Comparison of ENCODE assay signal across 17 mouse cellular contexts in the genomic region with DNA sequence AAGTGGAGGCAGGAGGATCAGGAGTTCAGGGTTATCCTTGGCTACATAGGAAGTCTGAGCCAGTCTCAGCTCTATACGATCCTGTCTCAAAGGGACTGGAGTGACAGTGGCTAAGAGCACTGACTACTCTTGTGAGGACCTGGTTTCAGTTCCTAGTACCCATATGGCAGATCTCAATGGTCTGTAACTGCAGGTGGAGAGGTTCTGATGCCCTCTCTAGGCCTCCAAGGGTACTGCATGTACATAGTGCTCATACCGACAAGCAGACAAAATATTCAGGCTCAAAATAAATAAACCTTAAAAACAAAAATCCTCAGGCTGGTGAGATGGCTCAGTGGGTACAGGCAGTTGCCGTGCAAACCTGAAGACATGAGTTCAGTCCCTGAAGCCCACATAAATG. TPM values are rescaled to one million over a fixed set of nuclear protein-coding genes. Genes with fewer than 3 reads are reported as not detected.
DNase-seq lines count a peak whose midpoint lies in the region; ATAC-seq and TF ChIP-seq lines count a peak whose summit lies in the region.
"Had no signal": no experiment of that assay in that cellular context is flagged by ENCODE, and none has a peak within 500 bp of the region (broad histone marks: within the 10 kb centered on the region; RNA-seq: fewer than 3 reads in every experiment).

No protein-coding gene starts in this region.

- H3K4me2 ChIP-seq in intestine, postnatal 0 days (replicated peaks; ENCODE audit: low read depth): no peak overlapping the region
- no peak overlapping the region for H3K4me2 ChIP-seq in intestine, embryonic 15.5 days (replicated peaks)
- no peak overlapping the region for H3K4me2 ChIP-seq in CH12.LX (ENCODE audit: insufficient read depth, low read depth, poor library complexity, severe bottlenecking)
- H3K4me2 ChIP-seq: liver, embryonic 15.5 days had no signal

- peaks cover 9% of the 10 kb centered on the region for H3K79me2 ChIP-seq in CH12.LX (replicated peaks; ENCODE audit: control insufficient read depth, extremely low read depth, insufficient read depth, poor library complexity, severe bottlenecking)

- no peak overlapping the region for H3K9ac ChIP-seq in intestine, postnatal 0 days (ENCODE audit: low read depth, low read length)
- no peak overlapping the region for H3K9ac ChIP-seq in intestine, embryonic 15.5 days
- H3K9ac ChIP-seq in CH12.LX (ENCODE audit: insufficient read depth, low read depth): no peak overlapping the region
- H3K9ac ChIP-seq: liver, embryonic 15.5 days had no signal

- in situ Hi-C loops in CH12.LX (cut with MboI; ENCODE audit: low pct_ligation_motif_present, low pct_unique_long_range_greater_than_20kb, low sequenced_read_pairs): no loop called here

- no peak for TF ChIP-seq EP300 in CH12.LX (IDR thresholded peaks at IDR 0.05; ENCODE audit: low read length)

- peaks cover 6% of the 10 kb centered on the region; the same call in 1 of the 2 replicates for H3K4me1 ChIP-seq in intestine, postnatal 0 days (replicated peaks; ENCODE audit: control insufficient read depth, insufficient read depth, low read length)
- H3K4me1 ChIP-seq in intestine, embryonic 15.5 days (replicated peaks): peaks cover 1% of the 10 kb centered on the region; the same call in 1 of the 2 replicates
- H3K4me1 ChIP-seq in CH12.LX (ENCODE audit: control insufficient read depth in 1 of 2, insufficient read depth in 2 of 2): peaks cover 5 to 23% of the 10 kb centered on the region in 2 experiments; a peak in 3 of 4 replicates

- H3K36me3 ChIP-seq in intestine, postnatal 0 days (ENCODE audit: control insufficient read depth, insufficient read depth): peaks cover 62% of the 10 kb centered on the region
- H3K36me3 ChIP-seq in intestine, embryonic 15.5 days: peaks cover 40% of the 10 kb centered on the region
- peaks cover 65 to 83% of the 10 kb centered on the region in 2 experiments for H3K36me3 ChIP-seq in CH12.LX (replicated peaks in 1 of 2; ENCODE audit: control insufficient read depth in 1 of 2, insufficient read depth in 1 of 2, low read length in 1 of 2)

- TF ChIP-seq RAD21 in CH12.LX (IDR thresholded peaks at IDR 0.05; ENCODE audit: low read depth, low read length): peak; percentile 21

- ATAC-seq in intestine, postnatal 0 days: no peak
- ATAC-seq in intestine, embryonic 15.5 days: no peak
- ATAC-seq in granulocyte monocyte progenitor cell, adult 5-6 weeks (replicated peaks; ENCODE audit: poor library complexity, severe bottlenecking): peak; percentile 86
- ATAC-seq: forebrain, embryonic 16.5 days had no signal

- H3K27me3 ChIP-seq in intestine, postnatal 0 days (replicated peaks; ENCODE audit: control insufficient read depth, insufficient read depth, low read length): no peaks in the 10 kb centered on the region
- H3K27me3 ChIP-seq in intestine, embryonic 15.5 days (replicated peaks): no peaks in the 10 kb centered on the region
- H3K27me3 ChIP-seq in CH12.LX (replicated peaks): no peaks in the 10 kb centered on the region
- H3K27me3 ChIP-seq: liver, embryonic 15.5 days had no signal

- peak; percentile 30 for DNase-seq in 3T3-L1 (ENCODE audit: low read depth, low spot score)
- peak; percentile 42 for DNase-seq in CH12.LX (ENCODE audit: extremely low read depth)
- no peak for DNase-seq in thymus, postnatal 36 days
- no peak for DNase-seq in T-cell, adult 2 months (ENCODE audit: low spot score)
- DNase-seq: cerebellum, adult 11-12 months; embryo, embryonic 11 days; gastrocnemius, postnatal 36 days; kidney, adult 8-10 months had no signal

- WGBS in intestine, postnatal 0 days: 96% methylated on average over 3 of the region's 3 CpGs
- 95% methylated on average over 3 of the region's 3 CpGs for WGBS in intestine, embryonic 15.5 days

- H3K9me3 ChIP-seq in intestine, postnatal 0 days (ENCODE audit: control insufficient read depth): no peaks in the 10 kb centered on the region
- no peaks in the 10 kb centered on the region for H3K9me3 ChIP-seq in intestine, embryonic 15.5 days
- H3K9me3 ChIP-seq in CH12.LX (replicated peaks; ENCODE audit: low read length): peaks cover 9% of the 10 kb centered on the region
- H3K9me3 ChIP-seq: hindbrain, embryonic 10.5 days; liver, embryonic 15.5 days had no signal

- dilution Hi-C loops in CH12.LX (cut with MboI; ENCODE audit: extremely low pct_ligation_motif_present, extremely low pct_unique_long_range_greater_than_20kb, low sequenced_read_pairs): no loop called here

- TF ChIP-seq CTCF in intestine, postnatal 0 days (IDR thresholded peaks at IDR 0.05; ENCODE audit: low read depth): peak; percentile 57
- TF ChIP-seq CTCF in CH12.LX (conservative IDR thresholded peaks at IDR 0.05 in 1 of 2, IDR thresholded peaks at IDR 0.05 in 1 of 2; ENCODE audit: low read depth in 2 of 2, low read length in 2 of 2): peak; percentile 50 to 54; a peak in 3 of 4 replicates

- no peak overlapping the region for H3K4me3 ChIP-seq in intestine, postnatal 0 days (ENCODE audit: low read depth, low read length)
- H3K4me3 ChIP-seq in intestine, embryonic 15.5 days (replicated peaks): no peak overlapping the region
- H3K4me3 ChIP-seq in CH12.LX (replicated peaks in 1 of 3; ENCODE audit: low read depth in 2 of 3, low read length in 2 of 3, poor library complexity in 1 of 3): no peak overlapping the region
- H3K4me3 ChIP-seq: hindbrain, embryonic 10.5 days; liver, embryonic 15.5 days had no signal

- no peak for TF ChIP-seq POLR2A in CH12.LX (IDR thresholded peaks at IDR 0.05; ENCODE audit: low read depth, low read length)

- peak overlapping the region; percentile 37; the same call in 1 of the 2 replicates for H3K27ac ChIP-seq in intestine, postnatal 0 days (ENCODE audit: low read depth, low read length)
- no peak overlapping the region for H3K27ac ChIP-seq in intestine, embryonic 15.5 days
- no peak overlapping the region for H3K27ac ChIP-seq in CH12.LX (ENCODE audit: insufficient read depth, low read depth)
- H3K27ac ChIP-seq: hindbrain, embryonic 10.5 days; liver, embryonic 15.5 days had no signal

TF ChIP-seq in CH12.LX, 34 proteins besides CTCF, POLR2A, EP300 and RAD21:
- TF ChIP-seq IRF4 (IDR thresholded peaks at IDR 0.05; ENCODE audit: low read depth, low read length) (no peak), ZNF384 (IDR thresholded peaks at IDR 0.05; ENCODE audit: low read depth, low read length) (no peak), USF1 (IDR thresholded peaks at IDR 0.05; ENCODE audit: low read depth, low read length) (no peak), ELF1 (IDR thresholded peaks at IDR 0.05; ENCODE audit: low read depth, low read length) (no peak), SMC3 (IDR thresholded peaks at IDR 0.05; ENCODE audit: low read depth, low read length) (peak; percentile 25; the same call in 1 of the 2 replicates)

RNA-seq across cellular contexts. Expression of a gene that starts 6.1 kb away (rescaled TPM):
- polyA plus RNA-seq in intestine, postnatal 0 days (2015; fragmentation: Nextera tagmentation; extraction: Ambion mirVana): 31.7 and 31.9 TPM in 2 replicates
- polyA plus RNA-seq in intestine, embryonic 15.5 days (2015; fragmentation: Nextera tagmentation; extraction: Ambion mirVana): 36.3 and 39.9 TPM in 2 replicates
- 43.4 and 43.6 TPM in 2 replicates for total RNA-seq in CH12.LX (2012; rRNA removed)
- 53.3 and 68.5 TPM in 2 replicates for total RNA-seq in CH12.LX (2014; rRNA removed)
- 40.0 and 49.5 TPM in 2 replicates for polyA plus RNA-seq in CH12.LX (2012; ENCODE audit: insufficient read length, low read depth)
- 25.3 and 25.6 TPM in 2 replicates for total RNA-seq in granulocyte monocyte progenitor cell, adult 5-6 weeks (2014; fragmentation: Nextera tagmentation)
- 49.2 and 96.4 TPM in 2 replicates for total RNA-seq in granulocyte monocyte progenitor cell, adult 5-6 weeks (2017)

RNA-seq across cellular contexts. Expression of a gene that starts 6.1 kb away (rescaled TPM):
- 10.8 and 11.0 TPM in 2 replicates for polyA plus RNA-seq in intestine, postnatal 0 days (2015; fragmentation: Nextera tagmentation; extraction: Ambion mirVana)
- 13.3 TPM in 2 replicates for polyA plus RNA-seq in intestine, embryonic 15.5 days (2015; fragmentation: Nextera tagmentation; extraction: Ambion mirVana)
- total RNA-seq in CH12.LX (2012; rRNA removed) (11.4 and 12.4 TPM in 2 replicates), CH12.LX (2014; rRNA removed) (9.6 and 10.9 TPM in 2 replicates)
- polyA plus RNA-seq in CH12.LX (2012; ENCODE audit: insufficient read length, low read depth): 8.6 and 10.0 TPM in 2 replicates
- 5.0 and 7.0 TPM in 2 replicates for total RNA-seq in granulocyte monocyte progenitor cell, adult 5-6 weeks (2014; fragmentation: Nextera tagmentation)
- total RNA-seq in granulocyte monocyte progenitor cell, adult 5-6 weeks (2017): 10.3 and 11.5 TPM in 2 replicates

RNA-seq across cellular contexts. Expression of a gene that starts 14.0 kb away (rescaled TPM):
- polyA plus RNA-seq in intestine, postnatal 0 days (2015; fragmentation: Nextera tagmentation; extraction: Ambion mirVana): not detected in 2 replicates
- polyA plus RNA-seq in intestine, embryonic 15.5 days (2015; fragmentation: Nextera tagmentation; extraction: Ambion mirVana): 0.38 TPM in 1 of 2 replicates, not detected in the other
- total RNA-seq in CH12.LX (2012; rRNA removed) (not detected in 2 replicates), CH12.LX (2014; rRNA removed) (not detected in 2 replicates)
- polyA plus RNA-seq in CH12.LX (2012; ENCODE audit: insufficient read length, low read depth): not detected in 2 replicates
- not detected in 2 replicates for total RNA-seq in granulocyte monocyte progenitor cell, adult 5-6 weeks (2014; fragmentation: Nextera tagmentation)
- total RNA-seq in granulocyte monocyte progenitor cell, adult 5-6 weeks (2017): not detected in 2 replicates
- total RNA-seq: ES-E14; gastrocnemius, postnatal 36 days; left cerebral cortex, postnatal 14 days had no signal
- polyA plus RNA-seq: forebrain, embryonic 16.5 days; heart, embryonic 14.5 days; liver, embryonic 15.5 days had no signal

RNA-seq across cellular contexts. Expression of a gene that starts 26.9 kb away (rescaled TPM):
- 52.8 and 53.5 TPM in 2 replicates for polyA plus RNA-seq in intestine, postnatal 0 days (2015; fragmentation: Nextera tagmentation; extraction: Ambion mirVana)
- 41.7 and 43.8 TPM in 2 replicates for polyA plus RNA-seq in intestine, embryonic 15.5 days (2015; fragmentation: Nextera tagmentation; extraction: Ambion mirVana)
- total RNA-seq in CH12.LX (2012; rRNA removed) (5.7 and 5.9 TPM in 2 replicates), CH12.LX (2014; rRNA removed) (4.3 and 4.5 TPM in 2 replicates)
- polyA plus RNA-seq in CH12.LX (2012; ENCODE audit: insufficient read length, low read depth): 5.7 and 8.4 TPM in 2 replicates
- total RNA-seq in granulocyte monocyte progenitor cell, adult 5-6 weeks (2014; fragmentation: Nextera tagmentation): 3.5 and 8.7 TPM in 2 replicates
- total RNA-seq in granulocyte monocyte progenitor cell, adult 5-6 weeks (2017): 2.8 and 4.6 TPM in 2 replicates

RNA-seq across cellular contexts. Expression of a gene that starts 36.4 kb away (rescaled TPM):
- polyA plus RNA-seq in intestine, postnatal 0 days (2015; fragmentation: Nextera tagmentation; extraction: Ambion mirVana): 3.8 and 4.0 TPM in 2 replicates
- polyA plus RNA-seq in intestine, embryonic 15.5 days (2015; fragmentation: Nextera tagmentation; extraction: Ambion mirVana): 1.6 and 1.8 TPM in 2 replicates
- total RNA-seq in CH12.LX (2012; rRNA removed) (not detected in 2 replicates), CH12.LX (2014; rRNA removed) (not detected in 2 replicates)
- polyA plus RNA-seq in CH12.LX (2012; ENCODE audit: insufficient read length, low read depth): not detected in 2 replicates
- total RNA-seq in granulocyte monocyte progenitor cell, adult 5-6 weeks (2014; fragmentation: Nextera tagmentation): 0.51 TPM in 1 of 2 replicates, not detected in the other
- not detected in 2 replicates for total RNA-seq in granulocyte monocyte progenitor cell, adult 5-6 weeks (2017)
- total RNA-seq: left cerebral cortex, postnatal 14 days had no signal
- polyA plus RNA-seq: forebrain, embryonic 16.5 days; hindbrain, embryonic 10.5 days; liver, embryonic 15.5 days had no signal

Comparison
In these comparisons a context has a peak if more than half of its experiments do, and no peak if none do; other contexts are left out.
1. DNase-seq: peak in 3T3-L1 (single experiment) and CH12.LX (single experiment); none in thymus, postnatal 36 days (0 of 2) and T-cell, adult 2 months (single experiment).